Mouse (Mus musculus): Measurements from ENCODE around the gene Mypop. TPM values are rescaled to one million over a fixed set of nuclear protein-coding genes. Genes with fewer than 3 reads are reported as not detected.

Gene Mypop
- polyA plus RNA-seq, 1 experiment from 2014 or later, result 7.0 TPM

DNA sequence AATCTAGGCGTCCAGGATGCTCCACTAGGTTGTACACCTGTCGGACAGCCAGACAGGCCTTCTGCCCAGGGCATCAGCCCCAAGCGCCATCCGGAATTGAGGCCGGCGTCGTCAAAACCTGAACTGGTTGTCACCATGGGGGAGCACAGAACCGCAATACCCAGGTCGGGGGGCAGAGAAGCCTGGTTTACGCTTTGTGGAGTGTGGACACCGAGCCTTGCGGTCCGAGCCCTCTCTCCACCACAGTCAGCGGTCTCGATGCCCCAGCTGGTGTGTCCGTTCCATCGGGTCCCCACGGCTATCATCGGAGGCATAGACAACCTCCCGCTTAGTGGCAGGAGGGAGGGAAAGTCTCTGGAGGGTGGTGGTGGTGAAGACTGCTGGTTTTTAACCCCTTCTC lies 28.2 kb upstream of the Mypop start:
- H3K27me3 ChIP-seq (replicated peaks), result peaks cover 24% of the 10 kb centered on the region
- H3K36me3 ChIP-seq, result peaks cover 15% of the 10 kb centered on the region; the same call in 1 of the 2 replicates
- H3K4me2 ChIP-seq (replicated peaks), result peak overlapping the region; percentile 57
- H3K9ac ChIP-seq, result no peak overlapping the region
- no peak for ATAC-seq (ENCODE audit: low FRiP score, low read depth)
- no peak overlapping the region for H3K27ac ChIP-seq
- no peaks in the 10 kb centered on the region for H3K9me3 ChIP-seq
- H3K4me3 ChIP-seq, result peak overlapping the region; percentile 13; the same call in 1 of the 2 replicates
- WGBS, result 1% methylated on average over 20 of the region's 20 CpGs
- H3K4me1 ChIP-seq, result peaks cover 56% of the 10 kb centered on the region

DNA sequence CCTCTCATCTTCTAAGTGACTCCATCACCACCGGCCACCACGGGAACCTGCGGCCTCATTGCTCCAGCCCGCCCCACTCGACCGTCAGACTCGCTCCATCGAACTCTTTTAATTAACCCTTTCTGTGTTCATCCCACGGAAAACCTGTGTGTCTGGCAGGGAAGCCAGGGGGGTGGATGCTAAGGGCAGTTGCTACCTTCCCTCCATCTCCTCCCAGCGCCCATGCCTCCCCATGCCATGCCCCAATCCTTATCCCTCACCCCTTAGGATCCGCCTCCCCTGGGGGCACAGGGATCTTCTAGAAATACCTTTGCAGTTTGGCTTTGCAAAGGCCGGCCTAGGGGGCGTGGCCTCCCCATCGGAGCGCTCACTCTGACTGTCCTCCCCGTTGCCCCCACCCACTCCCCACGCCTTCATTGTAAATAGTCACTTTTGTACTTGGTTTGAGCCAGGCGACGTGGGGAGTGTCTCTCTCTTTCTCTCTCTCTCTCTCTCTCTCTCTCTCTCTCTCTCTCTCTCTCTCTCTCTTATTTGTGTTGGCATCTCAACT lies 27.7 kb upstream of the Mypop start:
- Histone ChIP-seq H3K4me2 (replicated peaks) (peak overlapping the region; percentile 57), H3K27ac (no peak overlapping the region), H3K4me1 (peaks cover 51% of the 10 kb centered on the region), H3K9me3 (no peaks in the 10 kb centered on the region), H3K9ac (no peak overlapping the region), H3K36me3 (peaks cover 9% of the 10 kb centered on the region; the same call in 1 of the 2 replicates), H3K4me3 (no peak overlapping the region), H3K27me3 (replicated peaks) (peaks cover 24% of the 10 kb centered on the region)
- 2% methylated on average over 19 of the region's 19 CpGs for WGBS
- no peak for ATAC-seq (ENCODE audit: low FRiP score, low read depth)

DNA sequence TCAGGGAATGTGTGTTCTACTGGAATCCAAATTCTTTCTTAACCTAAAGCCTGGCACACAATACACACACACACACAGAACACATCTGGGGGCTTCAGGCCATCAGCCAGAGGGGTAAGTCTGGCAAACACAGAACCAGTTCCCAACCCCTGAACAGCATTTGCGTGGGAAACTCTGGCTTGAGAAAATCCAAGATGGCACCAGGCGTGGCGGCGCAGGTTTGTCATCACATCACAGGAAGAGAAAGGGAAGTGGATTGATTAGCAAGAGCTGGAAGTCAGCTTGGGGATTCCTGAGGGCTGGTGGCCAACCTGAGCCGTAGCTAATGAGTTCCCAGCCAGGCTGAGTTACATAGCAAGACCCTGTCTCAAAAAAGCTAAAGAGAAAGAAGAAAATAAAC lies 25.7 kb upstream of the Mypop start:
- peaks cover 24% of the 10 kb centered on the region for H3K27me3 ChIP-seq (replicated peaks)
- no peak overlapping the region for H3K4me3 ChIP-seq
- ATAC-seq (ENCODE audit: low FRiP score, low read depth), result no peak
- 84% methylated on average over 5 of the region's 5 CpGs for WGBS
- no peak overlapping the region for H3K27ac ChIP-seq
- no peak overlapping the region for H3K9ac ChIP-seq
- H3K4me2 ChIP-seq (replicated peaks), result no peak overlapping the region
- 0 out of 2 replicates have a peak, but pooled peaks cover 5% of the 10 kb centered on the region for H3K36me3 ChIP-seq
- peaks cover 40% of the 10 kb centered on the region for H3K4me1 ChIP-seq
- H3K9me3 ChIP-seq, result no peaks in the 10 kb centered on the region

DNA sequence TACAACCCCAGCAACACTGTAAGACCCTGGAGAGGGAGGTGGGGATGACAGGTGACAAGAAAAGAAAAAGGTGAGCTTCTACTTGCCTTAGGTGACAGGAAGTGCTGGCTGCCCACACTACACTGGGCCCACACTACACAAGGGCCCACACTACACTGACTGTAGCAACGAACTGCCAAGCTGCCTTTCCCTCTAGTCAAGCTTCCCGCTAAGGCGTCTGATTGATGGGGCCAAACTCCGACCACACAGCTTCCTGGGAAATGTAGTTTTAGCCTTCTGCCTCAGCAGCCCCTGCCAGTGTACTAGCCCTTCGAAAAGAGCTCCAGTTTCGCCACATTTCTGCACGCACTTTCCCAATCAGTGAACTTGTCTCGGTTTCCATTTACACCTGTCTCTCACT lies 23.4 kb upstream of the Mypop start:
- peaks cover 16% of the 10 kb centered on the region for H3K27me3 ChIP-seq (replicated peaks)
- no peaks in the 10 kb centered on the region for H3K36me3 ChIP-seq
- H3K4me1 ChIP-seq, result peaks cover 18% of the 10 kb centered on the region
- H3K9ac ChIP-seq, result 0 out of 2 replicates have a peak overlapping the region, but pooled peaks have one; percentile 13
- 8% methylated on average over 8 of the region's 8 CpGs for WGBS
- H3K4me2 ChIP-seq (replicated peaks), result no peak overlapping the region
- peak; percentile 30 for ATAC-seq (ENCODE audit: low FRiP score, low read depth)
- H3K27ac ChIP-seq, result no peak overlapping the region
- no peaks in the 10 kb centered on the region for H3K9me3 ChIP-seq
- no peak overlapping the region for H3K4me3 ChIP-seq

DNA sequence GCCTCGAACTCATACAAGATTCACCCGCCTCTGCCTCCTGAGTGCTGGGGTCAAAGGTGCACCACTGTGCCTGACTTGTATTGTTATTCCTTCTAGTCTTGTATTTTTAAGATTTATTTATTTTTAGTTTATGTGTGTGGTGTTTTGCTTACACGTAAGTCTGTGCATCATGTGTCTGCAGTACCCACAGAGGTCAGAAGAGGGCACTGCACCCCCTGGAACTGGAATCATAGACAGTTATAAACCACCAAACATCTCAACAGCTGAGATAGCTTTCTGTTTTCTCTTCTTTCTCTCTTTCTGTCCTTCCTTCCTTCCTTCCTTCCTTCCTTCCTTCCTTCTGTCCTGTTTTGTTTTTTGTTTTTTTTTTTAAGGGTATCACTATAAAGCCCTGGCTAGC lies 20.1 kb upstream of the Mypop start:
- 83% methylated on average over 3 of the region's 3 CpGs for WGBS
- Histone ChIP-seq H3K36me3 (no peaks in the 10 kb centered on the region), H3K9me3 (no peaks in the 10 kb centered on the region), H3K9ac (no peak overlapping the region), H3K4me2 (replicated peaks) (no peak overlapping the region), H3K27me3 (replicated peaks) (no peaks in the 10 kb centered on the region), H3K4me1 (no peaks in the 10 kb centered on the region), H3K27ac (no peak overlapping the region), H3K4me3 (no peak overlapping the region)
- no peak for ATAC-seq (ENCODE audit: low FRiP score, low read depth)

DNA sequence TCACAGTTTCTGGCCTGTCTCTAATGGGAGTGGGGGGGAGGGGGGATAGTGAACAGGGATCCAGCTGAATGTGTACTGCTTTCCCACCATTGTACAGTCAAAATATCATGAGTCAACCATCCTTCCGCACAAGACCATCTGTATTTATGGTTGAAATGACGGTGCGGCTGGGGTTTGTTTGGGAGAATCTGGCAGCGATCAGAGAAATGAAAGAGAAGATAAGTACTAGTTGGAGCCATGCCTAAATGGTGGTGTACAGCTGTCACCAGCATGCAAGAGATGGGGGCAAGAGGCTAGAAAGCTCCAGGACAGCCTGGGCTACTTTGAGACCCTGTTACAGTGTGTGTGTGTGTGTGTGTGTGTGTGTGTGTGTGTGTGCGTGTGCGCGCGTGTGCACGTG lies 12.7 kb upstream of the Mypop start:
- H3K36me3 ChIP-seq, result no peaks in the 10 kb centered on the region
- no peak overlapping the region for H3K4me2 ChIP-seq (replicated peaks)
- H3K9ac ChIP-seq, result no peak overlapping the region
- no peaks in the 10 kb centered on the region for H3K9me3 ChIP-seq
- no peaks in the 10 kb centered on the region for H3K27me3 ChIP-seq (replicated peaks)
- ATAC-seq (ENCODE audit: low FRiP score, low read depth), result no peak
- 89% methylated on average over 9 of the region's 9 CpGs for WGBS
- H3K4me3 ChIP-seq, result no peak overlapping the region
- no peak overlapping the region for H3K27ac ChIP-seq
- no peaks in the 10 kb centered on the region for H3K4me1 ChIP-seq

DNA sequence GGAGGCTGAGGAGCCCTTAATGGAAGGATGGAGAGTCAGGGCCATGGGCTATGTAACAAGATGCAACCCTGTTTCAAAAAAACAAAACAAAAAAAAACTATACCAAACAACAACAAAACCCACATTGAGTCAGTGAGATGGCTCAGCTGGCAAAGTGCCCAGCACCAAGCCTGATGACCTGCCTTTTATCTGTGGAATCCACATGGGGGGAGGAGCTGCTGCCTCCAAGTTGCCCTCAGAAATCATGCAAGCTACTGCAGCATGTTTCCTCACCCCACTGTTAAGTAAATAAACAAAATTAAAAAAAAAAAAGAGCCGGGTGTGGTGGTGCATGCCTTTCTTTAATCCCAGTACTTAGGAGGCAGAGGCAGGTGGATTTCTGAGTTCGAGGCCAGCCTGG lies 4.5 kb upstream of the Mypop start:
- ATAC-seq (ENCODE audit: low FRiP score, low read depth), result no peak
- Histone ChIP-seq H3K4me3 (no peak overlapping the region), H3K27ac (no peak overlapping the region), H3K4me2 (replicated peaks) (no peak overlapping the region), H3K36me3 (no peaks in the 10 kb centered on the region), H3K27me3 (replicated peaks) (peaks cover 2% of the 10 kb centered on the region), H3K9me3 (no peaks in the 10 kb centered on the region), H3K9ac (no peak overlapping the region), H3K4me1 (0 out of 2 replicates have a peak, but pooled peaks cover 1% of the 10 kb centered on the region)
- 70% methylated on average over 2 of the region's 2 CpGs for WGBS

DNA sequence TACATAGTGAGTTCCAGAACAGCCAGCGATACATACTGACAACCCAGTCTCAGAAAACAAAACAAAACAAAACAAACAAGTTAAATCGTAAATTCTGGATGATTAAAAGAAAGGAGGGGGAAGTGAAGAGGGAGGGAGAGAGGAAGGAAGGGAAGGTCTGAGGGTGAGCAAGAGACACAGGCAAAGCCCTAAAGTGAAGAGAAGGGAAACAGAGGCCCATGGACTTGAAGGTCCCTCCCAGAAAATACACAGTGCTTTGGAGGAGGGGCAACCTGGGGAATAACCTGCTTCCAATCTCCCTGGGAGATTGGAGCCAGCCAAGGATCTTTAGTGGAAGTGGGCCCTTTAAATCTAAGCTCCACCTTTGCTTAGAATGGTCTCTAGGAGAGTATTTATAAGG lies 3.9 kb upstream of the Mypop start, which contains the start of gene Nanos2:
Gene Nanos2, plus strand, starts transcription at position 301 of the 400 bp plus-strand sequence.
- Histone ChIP-seq H3K27me3 (replicated peaks) (peaks cover 8% of the 10 kb centered on the region), H3K4me2 (replicated peaks) (no peak within 1 kb of the TSS), H3K36me3 (no peaks in the 10 kb centered on the region), H3K9ac (no peak within 1 kb of the TSS), H3K9me3 (no peaks in the 10 kb centered on the region), H3K4me1 (peaks cover 7% of the 10 kb centered on the region; the same call in 1 of the 2 replicates), H3K4me3 (no peak within 1 kb of the TSS), H3K27ac (no peak within 1 kb of the TSS)
- ATAC-seq (ENCODE audit: low FRiP score, low read depth), result no peak
- WGBS, result 57% methylated on average over 2 of the region's 2 CpGs

DNA sequence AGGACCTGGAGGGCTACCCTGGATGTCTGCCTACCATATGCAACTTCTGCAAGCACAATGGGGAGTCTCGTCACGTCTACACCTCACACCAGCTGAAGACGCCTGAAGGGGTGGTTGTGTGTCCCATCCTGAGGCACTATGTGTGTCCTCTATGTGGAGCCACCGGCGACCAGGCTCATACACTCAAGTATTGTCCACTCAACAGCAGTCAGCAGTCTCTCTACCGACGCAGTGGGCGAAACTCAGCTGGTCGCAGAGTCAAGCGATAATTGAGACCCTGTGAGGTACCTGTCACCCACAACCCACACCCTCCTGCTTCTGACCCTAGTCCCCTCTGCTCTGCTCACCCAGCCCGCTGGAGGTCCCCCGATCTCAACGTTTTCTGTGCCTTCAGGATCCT lies 3.3 kb upstream of the Mypop start:
- peaks cover 14% of the 10 kb centered on the region; the same call in 1 of the 2 replicates for H3K4me1 ChIP-seq
- no peak overlapping the region for H3K27ac ChIP-seq
- H3K9ac ChIP-seq, result no peak overlapping the region
- H3K9me3 ChIP-seq, result no peaks in the 10 kb centered on the region
- H3K36me3 ChIP-seq, result no peaks in the 10 kb centered on the region
- peaks cover 15% of the 10 kb centered on the region for H3K27me3 ChIP-seq (replicated peaks)
- H3K4me2 ChIP-seq (replicated peaks), result no peak overlapping the region
- no peak for ATAC-seq (ENCODE audit: low FRiP score, low read depth)
- 79% methylated on average over 13 of the region's 13 CpGs for WGBS
- H3K4me3 ChIP-seq, result no peak overlapping the region

DNA sequence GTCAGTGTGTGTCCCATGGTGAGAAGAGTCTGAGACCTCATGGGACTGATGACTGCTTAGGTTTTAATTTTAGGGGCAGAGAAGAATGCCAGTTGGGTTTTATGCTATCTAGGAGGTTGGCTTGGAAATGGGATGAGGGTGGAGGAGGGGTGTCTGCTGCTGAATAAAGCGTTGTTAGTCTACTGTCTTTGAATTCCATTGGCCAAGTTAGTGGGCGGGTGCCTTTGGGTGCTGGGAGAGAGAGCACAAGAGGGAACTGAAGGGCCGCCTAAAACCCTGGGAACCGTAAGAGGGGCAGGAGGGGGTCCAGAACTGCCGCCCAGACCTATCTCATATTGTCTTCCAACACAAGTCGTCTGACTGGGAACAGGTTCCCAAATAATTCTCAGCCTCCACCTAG lies 2.3 kb upstream of the Mypop start:
- H3K9ac ChIP-seq, result no peak overlapping the region
- no peak overlapping the region for H3K4me2 ChIP-seq (replicated peaks)
- H3K4me3 ChIP-seq, result no peak overlapping the region
- no peaks in the 10 kb centered on the region for H3K9me3 ChIP-seq
- H3K27me3 ChIP-seq (replicated peaks), result peaks cover 23% of the 10 kb centered on the region
- no peak overlapping the region for H3K27ac ChIP-seq
- WGBS, result 78% methylated on average over 6 of the region's 6 CpGs
- H3K36me3 ChIP-seq, result no peaks in the 10 kb centered on the region
- H3K4me1 ChIP-seq, result peaks cover 22% of the 10 kb centered on the region
- no peak for ATAC-seq (ENCODE audit: low FRiP score, low read depth)

DNA sequence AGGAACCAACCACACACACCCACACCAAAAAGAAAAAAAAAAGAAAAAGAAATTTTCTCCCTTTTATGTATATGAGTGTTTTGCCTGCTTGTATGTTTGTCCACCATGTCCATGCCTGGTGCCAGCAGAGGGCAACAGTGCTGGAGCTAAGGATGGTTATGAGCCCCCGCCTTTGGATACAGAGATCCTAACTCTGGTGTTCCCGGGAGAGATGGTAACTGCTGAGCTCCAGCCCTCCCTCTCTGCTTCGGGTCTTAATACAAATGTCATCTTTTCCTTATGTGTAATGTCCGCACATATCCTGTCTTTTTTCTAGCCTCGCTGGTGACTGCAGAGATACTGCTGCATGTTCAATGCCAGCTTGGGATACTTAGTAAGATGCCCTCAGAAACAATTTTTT lies 1.1 kb upstream of the Mypop start:
- ATAC-seq (ENCODE audit: low FRiP score, low read depth), result peak; percentile 21; the same call in 1 of the 2 replicates
- Histone ChIP-seq H3K4me1 (peaks cover 22% of the 10 kb centered on the region), H3K9me3 (no peaks in the 10 kb centered on the region), H3K36me3 (no peaks in the 10 kb centered on the region), H3K4me2 (replicated peaks) (peak overlapping the region; percentile 79), H3K27me3 (replicated peaks) (peaks cover 23% of the 10 kb centered on the region), H3K27ac (0 out of 2 replicates have a peak overlapping the region, but pooled peaks have one; percentile 29), H3K9ac (peak overlapping the region; percentile 10; the same call in 1 of the 2 replicates), H3K4me3 (peak overlapping the region; percentile 38)
- 8% methylated on average over 5 of the region's 5 CpGs for WGBS

DNA sequence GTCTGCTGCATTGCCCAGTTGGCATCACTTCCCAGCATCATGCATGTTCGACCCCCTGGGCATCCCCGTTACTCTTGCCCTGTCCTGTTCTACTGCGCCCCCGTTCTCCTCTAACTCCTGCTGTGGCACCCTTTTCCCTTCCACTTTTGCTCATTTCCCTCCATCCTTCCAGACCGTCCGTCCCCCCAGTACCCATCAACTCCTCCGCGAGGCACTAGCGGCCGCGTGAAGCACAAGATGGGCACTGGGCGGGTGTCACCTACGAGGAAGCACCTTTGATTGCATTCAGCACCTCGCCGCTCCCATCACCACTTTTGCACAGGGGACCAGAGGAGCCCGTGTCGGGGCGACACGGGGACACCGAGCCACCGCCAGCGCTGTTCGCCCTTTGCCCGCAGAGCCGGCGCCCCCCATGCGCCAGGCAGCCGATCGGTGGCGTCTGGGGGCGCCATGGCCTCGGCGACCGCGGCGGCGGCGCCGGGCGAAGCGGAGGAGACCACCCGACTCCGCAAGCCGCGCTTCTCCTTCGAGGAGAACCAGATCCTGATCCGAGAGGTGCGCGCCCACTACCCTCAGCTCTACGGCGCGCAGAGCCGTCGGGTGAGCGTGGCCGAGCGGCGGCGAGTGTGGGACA lies 732 bp downstream of the Mypop start:
- peak; percentile 1 for ATAC-seq (ENCODE audit: low FRiP score, low read depth)
- Histone ChIP-seq H3K27me3 (replicated peaks) (peaks cover 23% of the 10 kb centered on the region), H3K4me2 (replicated peaks) (peak overlapping the region; percentile 79), H3K36me3 (no peaks in the 10 kb centered on the region), H3K4me1 (peaks cover 22% of the 10 kb centered on the region), H3K4me3 (peak overlapping the region; percentile 50), H3K27ac (no peak overlapping the region), H3K9me3 (no peaks in the 10 kb centered on the region), H3K9ac (peak overlapping the region; percentile 60)
- under 1% methylated on average over 59 of the region's 59 CpGs for WGBS
